Mouse (Mus musculus): ENCODE results near the gene Nabp1. TPM values are rescaled to one million over a fixed set of nuclear protein-coding genes. Genes with fewer than 3 reads are reported as not detected.
A peak's percentile ranks its signal among the peaks of the same experiment; 100 is the strongest.

The Nabp1 gene
- 6.8 and 7.1 TPM in 2 replicates for polyA plus RNA-seq (2012; rRNA removed)

DNA sequence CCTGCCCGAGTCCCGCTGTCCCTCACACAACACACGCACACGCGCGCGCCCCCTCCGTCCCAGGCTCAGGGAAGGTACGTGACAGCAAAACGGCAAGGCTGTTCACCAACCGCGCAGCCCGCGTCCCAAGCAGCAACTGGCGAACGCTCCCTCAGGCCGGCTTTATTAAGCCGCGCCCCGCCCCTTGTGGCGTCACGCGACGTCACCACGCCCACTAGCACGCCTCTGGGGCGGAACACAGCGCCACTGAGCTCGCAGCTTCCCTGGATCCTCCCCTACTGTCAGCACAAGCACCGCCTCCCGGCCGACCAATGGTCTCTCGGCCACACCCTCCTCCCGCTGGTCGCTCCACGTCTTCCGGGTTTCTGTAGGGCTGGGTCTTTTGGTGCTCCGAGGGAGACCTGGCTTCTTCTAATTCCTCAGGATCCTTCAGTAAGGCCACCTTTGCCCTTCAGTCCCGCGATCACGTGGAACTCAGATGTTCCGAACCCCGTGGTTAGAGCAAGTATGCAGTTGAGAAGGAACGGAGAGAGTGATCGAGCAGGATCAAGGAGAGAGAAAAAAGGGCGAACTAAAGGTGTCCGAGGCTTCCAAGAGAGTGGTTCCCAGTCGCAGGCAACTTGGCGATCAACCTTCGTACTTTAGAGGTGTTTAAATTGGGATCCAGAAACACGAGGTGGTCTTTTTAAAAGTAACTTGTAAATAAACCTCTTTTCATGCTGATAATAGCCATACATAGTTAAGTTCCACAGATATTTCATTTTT is at the start of gene Nabp1:
TSS of gene Nabp1 (minus strand) at position 164 of the 765 bp plus-strand sequence.
- peak; percentile 88; the same call in 1 of the 2 replicates for TF ChIP-seq POLR2A (IDR thresholded peaks at IDR 0.05; ENCODE audit: borderline replicate concordance, extremely low read depth, insufficient read depth, insufficient read length, poor library complexity, severe bottlenecking)
- TF ChIP-seq CTCF (IDR thresholded peaks at IDR 0.05; ENCODE audit: borderline replicate concordance, extremely low read depth, insufficient read depth, insufficient read length) = peak; percentile 31; the same call in 1 of the 2 replicates
- peak; percentile 99 for DNase-seq (ENCODE audit: low read depth)

DNA sequence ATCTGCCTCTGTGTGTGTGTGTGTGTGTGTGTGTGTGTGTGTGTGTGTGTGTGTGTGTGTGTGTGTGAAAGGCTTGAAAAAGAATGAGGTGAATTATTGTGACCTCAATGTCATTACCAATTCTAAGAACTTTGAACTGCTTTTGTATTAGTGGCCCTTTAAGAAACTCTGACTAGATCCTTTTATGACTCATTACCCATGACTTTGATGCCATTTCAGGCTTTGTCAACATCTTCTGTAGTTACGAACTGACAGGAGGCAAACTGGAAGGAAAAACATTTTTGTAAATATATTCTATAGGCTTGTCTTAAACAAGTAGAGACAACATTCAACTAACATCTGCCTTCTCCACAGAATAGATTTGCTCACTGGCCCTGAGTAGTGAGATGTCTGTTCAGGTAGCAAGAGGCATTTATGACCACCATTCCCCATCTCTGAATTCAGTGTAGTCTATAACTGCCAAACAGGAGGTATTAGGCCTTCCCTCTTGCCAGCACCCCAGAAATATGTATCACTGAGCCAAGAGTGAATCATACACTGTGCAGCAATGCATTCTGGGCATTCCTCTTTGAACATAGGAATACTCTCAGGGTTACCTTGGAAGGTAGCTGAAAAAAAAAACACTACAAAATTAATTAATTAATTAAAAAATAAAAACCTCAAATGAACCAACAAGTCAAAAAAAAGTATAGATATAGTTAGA is 47.5 kb upstream of the Nabp1 start:
- no peak for DNase-seq (ENCODE audit: low read depth)
- TF ChIP-seq CTCF (IDR thresholded peaks at IDR 0.05; ENCODE audit: borderline replicate concordance, extremely low read depth, insufficient read depth, insufficient read length) = no peak
- TF ChIP-seq POLR2A (IDR thresholded peaks at IDR 0.05; ENCODE audit: borderline replicate concordance, extremely low read depth, insufficient read depth, insufficient read length, poor library complexity, severe bottlenecking) = no peak

DNA sequence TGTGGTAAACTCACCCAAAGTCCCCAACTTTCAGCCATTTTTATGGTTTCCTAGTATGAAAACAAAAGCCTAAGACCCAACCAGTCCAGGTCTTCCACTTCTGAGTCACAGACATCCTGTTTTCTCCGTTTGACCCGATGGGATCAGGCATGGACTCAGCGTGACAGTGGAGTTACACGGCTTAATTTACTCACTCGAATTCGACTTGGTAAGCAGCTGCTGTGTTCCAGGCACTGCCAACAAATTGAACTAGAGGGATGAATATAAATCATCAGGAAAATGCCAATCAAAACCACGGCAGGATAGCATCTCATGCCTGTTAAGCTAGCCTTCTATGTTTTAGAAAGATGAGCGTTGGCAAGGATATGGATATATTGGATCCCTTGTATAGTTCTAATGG is 43.4 kb upstream of the Nabp1 start:
- DNase-seq (ENCODE audit: low read depth) = peak; percentile 50
- TF ChIP-seq CTCF (IDR thresholded peaks at IDR 0.05; ENCODE audit: borderline replicate concordance, extremely low read depth, insufficient read depth, insufficient read length) (no peak), POLR2A (IDR thresholded peaks at IDR 0.05; ENCODE audit: borderline replicate concordance, extremely low read depth, insufficient read depth, insufficient read length, poor library complexity, severe bottlenecking) (no peak)

DNA sequence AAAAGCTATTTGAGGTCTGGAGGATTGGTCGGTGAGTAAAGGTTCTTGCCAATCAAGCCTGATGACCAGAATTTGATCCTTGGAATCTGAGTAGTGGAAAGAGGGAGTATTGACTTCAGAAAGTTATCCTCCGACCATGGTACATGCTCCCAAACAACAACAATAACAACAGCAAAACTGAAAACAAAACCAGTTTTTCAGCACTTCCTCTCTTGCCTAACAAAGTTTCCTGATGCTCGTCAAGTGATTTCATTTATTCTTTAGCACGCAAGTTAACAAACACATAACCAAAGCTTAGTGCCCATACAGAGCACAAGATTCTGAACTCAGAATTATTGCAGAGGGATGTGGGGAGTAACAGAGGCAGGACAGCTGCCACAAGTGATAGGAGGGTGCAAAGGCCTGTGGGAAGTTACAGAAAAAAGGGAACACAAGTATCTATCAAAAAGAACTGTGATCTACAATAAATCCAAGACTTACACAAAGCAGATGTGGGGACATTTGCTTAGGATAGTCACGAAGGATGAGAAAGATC is 42.1 kb upstream of the Nabp1 start:
- no peak for TF ChIP-seq CTCF (IDR thresholded peaks at IDR 0.05; ENCODE audit: borderline replicate concordance, extremely low read depth, insufficient read depth, insufficient read length)
- no peak for TF ChIP-seq POLR2A (IDR thresholded peaks at IDR 0.05; ENCODE audit: borderline replicate concordance, extremely low read depth, insufficient read depth, insufficient read length, poor library complexity, severe bottlenecking)
- no peak for DNase-seq (ENCODE audit: low read depth)

DNA sequence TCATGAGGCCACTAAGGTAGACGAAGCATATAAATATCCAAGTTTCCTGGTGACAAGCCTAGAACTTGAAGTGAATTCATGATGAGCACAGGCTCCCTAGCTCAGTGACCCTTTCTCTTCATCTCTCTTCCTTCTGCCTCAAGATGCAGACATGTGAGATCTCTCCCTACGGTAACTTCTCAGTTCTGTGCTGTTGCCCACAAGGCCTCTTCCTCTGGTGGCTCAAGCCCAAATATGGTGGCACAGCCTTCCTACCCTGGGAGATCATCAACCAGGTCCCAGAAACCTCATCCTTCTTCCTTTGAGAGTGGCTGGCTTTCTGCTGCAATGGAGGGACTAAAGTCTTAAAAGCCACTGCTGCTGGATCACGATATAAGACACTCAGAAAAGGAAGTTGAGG is 40.9 kb upstream of the Nabp1 start:
- no peak for TF ChIP-seq POLR2A (IDR thresholded peaks at IDR 0.05; ENCODE audit: borderline replicate concordance, extremely low read depth, insufficient read depth, insufficient read length, poor library complexity, severe bottlenecking)
- TF ChIP-seq CTCF (IDR thresholded peaks at IDR 0.05; ENCODE audit: borderline replicate concordance, extremely low read depth, insufficient read depth, insufficient read length) = no peak

DNA sequence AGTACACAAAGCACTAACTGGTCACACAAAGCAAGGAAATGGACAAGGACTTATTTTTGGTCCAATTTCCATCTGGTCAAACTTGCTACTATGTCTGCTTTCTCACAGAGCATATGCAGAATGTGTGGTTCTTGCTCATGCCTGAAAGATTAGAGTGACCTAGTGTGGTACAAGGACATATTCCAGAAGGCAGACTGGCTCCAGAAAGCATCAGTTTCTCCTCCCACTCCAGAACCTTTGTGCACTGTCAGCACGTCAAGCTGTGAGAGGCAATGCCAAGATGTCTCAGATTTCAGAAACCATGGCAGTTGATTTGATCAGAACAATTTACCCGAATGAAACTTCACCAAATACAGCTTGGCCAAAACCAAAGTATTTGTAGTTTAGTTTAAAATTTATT is 37.4 kb upstream of the Nabp1 start:
- no peak for DNase-seq (ENCODE audit: low read depth)
- TF ChIP-seq CTCF (IDR thresholded peaks at IDR 0.05; ENCODE audit: borderline replicate concordance, extremely low read depth, insufficient read depth, insufficient read length) (no peak), POLR2A (IDR thresholded peaks at IDR 0.05; ENCODE audit: borderline replicate concordance, extremely low read depth, insufficient read depth, insufficient read length, poor library complexity, severe bottlenecking) (no peak)

More for the DNA sequence above, 40.9 kb upstream of the Nabp1 start:
- no peak for DNase-seq (ENCODE audit: low read depth)

DNA sequence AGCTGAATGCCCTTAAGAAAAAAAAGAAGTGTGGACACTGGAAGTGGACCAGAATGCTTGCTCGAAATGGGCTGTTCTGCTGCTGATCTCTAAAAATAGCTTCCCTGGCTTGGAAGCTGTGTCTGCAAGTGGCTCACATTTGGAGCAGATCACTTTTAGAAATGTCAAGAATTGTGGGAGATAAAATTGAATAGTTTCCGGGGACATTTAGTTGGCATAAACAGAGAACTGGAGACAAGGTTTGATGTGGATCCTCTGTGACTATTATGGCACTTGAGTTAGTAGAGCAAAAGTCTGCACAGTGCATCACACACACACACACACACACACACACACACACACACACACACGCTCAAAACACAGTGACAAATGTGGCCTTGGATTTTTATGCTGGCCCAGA is 36.8 kb upstream of the Nabp1 start:
- DNase-seq (ENCODE audit: low read depth) = no peak
- TF ChIP-seq POLR2A (IDR thresholded peaks at IDR 0.05; ENCODE audit: borderline replicate concordance, extremely low read depth, insufficient read depth, insufficient read length, poor library complexity, severe bottlenecking) (no peak), CTCF (IDR thresholded peaks at IDR 0.05; ENCODE audit: borderline replicate concordance, extremely low read depth, insufficient read depth, insufficient read length) (no peak)

DNA sequence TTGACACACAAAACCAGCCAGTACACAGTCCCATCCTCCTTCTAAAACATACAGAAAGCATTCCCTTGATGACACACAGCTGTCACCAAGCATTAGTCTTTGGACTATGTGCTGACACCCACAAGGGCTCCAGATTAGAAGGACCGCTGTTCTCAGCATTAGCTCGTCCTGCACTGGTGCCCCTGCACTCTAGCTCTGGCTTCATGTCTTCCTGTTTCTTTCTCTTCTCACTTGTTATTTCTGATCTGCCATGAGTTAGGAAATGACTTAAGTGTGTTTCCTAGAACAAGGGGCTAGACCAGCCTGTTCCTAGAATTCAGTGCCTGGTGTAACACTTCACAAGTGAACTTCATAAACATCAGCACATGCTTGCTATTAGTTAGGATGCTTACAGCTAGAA is 36.2 kb upstream of the Nabp1 start:
- TF ChIP-seq CTCF (IDR thresholded peaks at IDR 0.05; ENCODE audit: borderline replicate concordance, extremely low read depth, insufficient read depth, insufficient read length) (no peak), POLR2A (IDR thresholded peaks at IDR 0.05; ENCODE audit: borderline replicate concordance, extremely low read depth, insufficient read depth, insufficient read length, poor library complexity, severe bottlenecking) (no peak)
- DNase-seq (ENCODE audit: low read depth) = no peak

DNA sequence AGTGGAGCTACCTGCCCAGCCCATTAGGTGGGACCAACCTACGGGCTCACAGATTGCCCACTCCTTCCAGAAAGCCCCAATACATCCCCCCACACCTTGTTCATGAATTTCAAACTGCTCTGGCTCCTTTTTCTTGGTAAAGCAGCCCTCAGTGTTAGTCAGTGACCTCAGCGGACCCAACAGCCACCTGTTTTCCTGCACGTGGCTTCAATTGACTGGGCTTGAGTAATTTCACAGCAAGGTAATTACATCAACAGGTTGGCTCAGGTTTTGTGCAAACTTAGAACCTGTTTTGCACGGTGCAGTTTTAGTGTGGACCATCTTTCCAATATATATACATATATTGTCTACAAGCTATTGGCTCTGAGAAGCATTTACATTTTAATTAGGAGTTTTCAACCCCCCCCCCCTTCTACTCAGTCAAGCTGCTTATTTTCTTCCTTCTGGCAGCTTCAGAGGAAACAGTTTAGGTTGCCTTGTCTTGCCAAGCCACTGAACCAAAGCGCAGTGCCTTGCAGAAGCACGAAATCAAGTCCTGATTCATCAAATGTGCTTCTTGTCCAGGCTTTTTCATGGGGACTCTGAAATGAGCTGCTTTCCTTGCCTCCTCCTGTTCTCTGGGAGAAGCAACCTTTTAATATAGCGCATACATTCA is 35.0 kb upstream of the Nabp1 start:
- TF ChIP-seq CTCF (IDR thresholded peaks at IDR 0.05; ENCODE audit: borderline replicate concordance, extremely low read depth, insufficient read depth, insufficient read length) (no peak), POLR2A (IDR thresholded peaks at IDR 0.05; ENCODE audit: borderline replicate concordance, extremely low read depth, insufficient read depth, insufficient read length, poor library complexity, severe bottlenecking) (no peak)
- DNase-seq (ENCODE audit: low read depth) = peak; percentile 65

DNA sequence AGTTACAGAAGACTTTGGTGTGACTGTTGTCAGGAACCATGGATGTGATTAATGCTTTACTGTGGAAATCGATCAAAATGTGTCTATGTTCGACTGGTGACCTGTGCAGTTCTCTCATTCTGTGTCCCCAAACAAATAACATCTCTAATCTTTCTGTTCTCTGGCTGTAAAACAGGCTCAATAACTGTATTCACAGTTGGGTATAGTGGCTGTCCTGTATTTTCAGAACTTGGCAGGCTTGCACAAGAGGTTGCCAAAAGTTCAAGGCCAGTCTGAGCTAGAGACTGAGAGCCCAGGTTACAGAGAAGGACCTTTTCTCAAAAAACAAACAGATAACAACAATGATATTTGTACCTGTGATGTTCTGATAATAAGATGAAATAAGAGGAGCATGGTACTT is 34.1 kb upstream of the Nabp1 start:
- TF ChIP-seq POLR2A (IDR thresholded peaks at IDR 0.05; ENCODE audit: borderline replicate concordance, extremely low read depth, insufficient read depth, insufficient read length, poor library complexity, severe bottlenecking) (no peak), CTCF (IDR thresholded peaks at IDR 0.05; ENCODE audit: borderline replicate concordance, extremely low read depth, insufficient read depth, insufficient read length) (no peak)
- no peak for DNase-seq (ENCODE audit: low read depth)

DNA sequence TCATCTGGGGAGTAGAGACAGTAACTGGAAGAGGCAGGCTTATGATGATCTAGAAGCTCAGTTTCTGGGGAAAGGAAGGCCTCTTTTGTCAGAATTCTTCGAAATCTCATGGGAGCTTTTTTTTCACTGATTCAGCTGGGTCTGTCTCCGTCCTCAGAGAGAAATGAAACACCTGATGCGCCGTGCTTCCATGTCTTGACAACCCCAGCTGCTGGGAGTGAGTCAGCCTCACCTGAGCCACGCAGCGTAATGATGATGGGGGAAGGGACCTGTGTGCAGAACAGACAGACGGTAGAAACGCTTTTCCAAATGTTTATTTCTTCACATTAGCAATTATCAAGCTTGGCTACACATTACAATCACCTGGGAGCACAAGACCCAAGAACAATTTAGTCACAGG is 31.6 kb upstream of the Nabp1 start:
- DNase-seq (ENCODE audit: low read depth) = no peak
- TF ChIP-seq CTCF (IDR thresholded peaks at IDR 0.05; ENCODE audit: borderline replicate concordance, extremely low read depth, insufficient read depth, insufficient read length) = no peak
- no peak for TF ChIP-seq POLR2A (IDR thresholded peaks at IDR 0.05; ENCODE audit: borderline replicate concordance, extremely low read depth, insufficient read depth, insufficient read length, poor library complexity, severe bottlenecking)

All from brain, embryonic 14.5 days (tissue).